Mouse (Mus musculus) gastrocnemius, adult 8-10 months (tissue): Measurements from ENCODE around the gene Tiam1. TPM values are rescaled to one million over a fixed set of nuclear protein-coding genes. Genes with fewer than 3 reads are reported as not detected.
A peak's percentile ranks its signal among the peaks of the same experiment; 100 is the strongest.

Source experiments
- DNase-seq, 2 experiments: peaks; one replicate each; pipeline ENCODE4 v3.0.0; 2022; ENCODE audit warnings: low spot score in 2 of 2
- total RNA-seq, 4 experiments: library from RNA; stranded (reverse); gene quantifications; 2 replicates each; pipeline ENCODE4 v1.2.4; 2022

The Tiam1 gene
- total RNA-seq, 4 experiments from 2014 or later = 2.9 to 14.0 (median 7.2) TPM

DNA sequence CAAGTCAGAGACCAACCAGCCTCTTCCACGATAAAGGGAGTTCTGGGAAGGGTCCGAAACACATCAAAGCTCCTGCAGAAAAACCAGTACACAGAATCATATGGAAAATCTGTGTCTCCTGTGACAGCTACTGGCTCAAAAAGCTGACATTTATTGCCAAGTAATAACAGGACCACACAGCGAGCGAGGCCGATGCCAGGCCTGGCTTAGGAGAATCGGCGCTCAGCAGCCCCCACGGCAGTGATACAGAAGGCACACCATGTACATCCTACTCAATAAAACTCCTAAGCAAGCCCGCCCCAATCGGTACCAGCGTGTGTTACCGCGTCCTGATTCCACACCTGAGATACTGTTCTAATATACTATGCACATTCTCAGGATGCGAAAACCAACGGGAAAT lies 226.2 kb downstream of the Tiam1 start:
- DNase-seq = no peak

- no peak for DNase-seq
Measured at GRCm38 (mm10) chr16:89914946-89915345, 228.6 kb downstream of the Tiam1 start.

- DNase-seq = no peak
Measured at GRCm38 (mm10) chr16:89912686-89913375, 230.7 kb downstream of the Tiam1 start.

DNA sequence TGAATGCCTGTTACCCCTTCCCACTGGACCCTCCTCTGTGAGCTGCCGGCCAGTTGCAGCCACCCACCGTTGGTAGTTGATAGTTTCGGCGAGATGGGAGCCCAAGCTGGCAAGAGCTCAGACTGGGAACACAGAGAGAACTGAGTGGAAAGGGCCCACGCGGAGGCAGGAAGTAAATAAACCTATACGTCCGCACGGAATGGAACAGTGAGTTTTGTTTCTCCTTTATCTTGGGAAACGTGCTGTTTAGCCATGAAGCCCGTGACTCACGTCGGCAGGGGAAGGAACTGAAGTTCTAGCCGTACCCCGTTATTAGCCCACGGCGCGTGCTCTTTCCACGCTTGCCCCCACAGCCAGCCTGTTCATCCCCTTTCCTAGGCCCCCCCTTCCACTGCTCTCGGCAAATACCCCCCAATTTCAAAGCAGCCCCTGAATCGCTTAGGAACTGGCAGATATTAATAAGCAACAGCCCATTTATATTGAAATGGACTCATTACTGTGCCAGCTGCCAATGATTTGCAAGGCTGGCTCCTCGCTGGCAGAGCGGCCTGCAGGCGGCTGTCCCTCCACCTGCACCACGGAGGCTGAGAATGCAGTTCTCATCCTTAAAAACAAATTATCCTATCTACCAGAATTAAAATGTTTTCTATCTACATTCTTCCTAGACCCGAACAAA lies 234.0 kb downstream of the Tiam1 start:
- no peak for DNase-seq

DNA sequence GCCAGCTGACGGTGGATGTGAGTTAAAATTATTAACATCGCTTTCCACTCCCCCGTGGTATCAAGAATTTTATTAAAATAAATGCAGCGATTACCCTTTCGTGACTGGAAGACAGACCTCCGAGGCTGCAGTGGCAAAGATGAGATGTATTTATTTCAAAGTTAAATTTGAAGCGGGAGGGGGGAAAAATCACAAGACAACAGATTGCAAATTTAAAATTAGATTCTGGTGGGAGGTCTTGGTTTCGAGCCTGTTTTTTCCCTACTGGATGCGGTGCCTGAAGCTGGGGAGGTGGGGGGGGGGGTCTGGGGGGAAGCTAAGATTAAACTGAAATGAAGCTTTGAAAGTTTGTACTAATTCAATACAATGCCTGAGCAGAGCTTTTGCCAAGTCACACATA lies 235.9 kb downstream of the Tiam1 start:
- no peak for DNase-seq

DNA sequence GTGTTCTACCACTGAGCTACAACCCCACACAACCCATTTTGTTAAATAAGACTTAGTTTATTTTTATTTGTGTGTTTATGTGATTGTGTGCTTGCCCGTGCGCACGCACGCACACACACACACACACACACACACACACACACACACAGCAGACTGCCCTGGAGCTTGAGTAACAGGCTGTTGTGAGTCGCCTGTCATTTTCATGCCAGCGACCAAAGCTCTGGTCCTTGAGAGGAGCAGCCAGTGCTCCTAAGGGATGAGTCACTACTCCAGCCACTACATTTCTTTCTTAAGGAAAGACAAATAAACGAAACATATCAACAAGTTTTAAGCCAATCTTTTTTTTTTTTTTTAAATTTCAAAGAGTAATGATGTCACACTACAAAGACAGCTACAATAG lies 236.7 kb downstream of the Tiam1 start:
- no peak for DNase-seq

DNA sequence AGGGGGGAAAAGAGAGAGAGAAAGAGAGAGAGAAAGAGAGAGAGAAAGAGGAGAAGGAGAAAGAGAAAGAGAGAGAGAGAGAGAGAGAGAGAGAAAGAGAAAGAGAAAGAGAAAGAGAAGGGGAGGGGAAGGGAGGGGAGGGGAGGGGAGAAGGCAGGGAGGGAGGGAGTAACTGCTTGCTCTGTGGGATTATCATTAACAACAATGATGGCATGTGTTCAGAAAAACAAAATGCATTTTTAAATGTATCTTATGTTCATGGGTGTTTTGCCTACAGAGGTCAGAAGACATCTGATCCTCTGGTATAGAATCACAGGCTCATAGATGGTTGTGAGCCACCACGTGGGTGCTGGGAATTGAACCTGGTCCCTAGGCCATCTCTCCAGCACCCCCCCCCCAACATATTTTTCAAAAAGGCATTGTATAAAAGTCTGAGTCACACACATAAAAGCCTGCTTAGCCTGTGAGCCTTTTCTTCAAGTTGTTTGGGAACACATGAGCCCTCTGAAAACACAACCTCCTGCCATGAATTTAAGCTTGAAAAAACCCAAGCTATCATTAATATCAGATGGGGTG lies 237.8 kb downstream of the Tiam1 start:
- DNase-seq = no peak

- DNase-seq = no peak
Measured at GRCm38 (mm10) chr16:89904121-89904520, 239.4 kb downstream of the Tiam1 start.

- no peak for DNase-seq
Measured at GRCm38 (mm10) chr16:89902578-89903304, 240.8 kb downstream of the Tiam1 start.

- DNase-seq = no peak
Measured at GRCm38 (mm10) chr16:89900681-89901080, 242.9 kb downstream of the Tiam1 start.

DNA sequence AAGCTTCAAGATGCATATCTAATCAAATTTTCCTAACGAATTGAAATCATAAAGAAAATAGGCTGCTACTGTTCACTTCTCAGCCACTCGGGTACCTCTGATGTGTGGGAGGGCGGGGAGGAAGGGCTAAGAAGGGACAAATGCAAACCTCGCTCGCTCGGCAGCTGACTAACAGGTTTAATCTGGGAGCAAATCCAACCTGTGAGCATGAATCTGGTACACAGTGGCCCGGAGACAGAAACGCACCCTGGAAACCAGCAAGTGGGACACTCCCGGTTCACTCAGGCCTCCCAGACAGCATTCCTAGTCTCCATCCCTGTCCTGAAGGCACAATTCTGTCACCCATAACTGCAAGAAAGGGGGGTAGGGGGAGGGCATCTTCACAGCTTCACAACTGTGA lies 244.4 kb downstream of the Tiam1 start:
- DNase-seq = no peak

DNA sequence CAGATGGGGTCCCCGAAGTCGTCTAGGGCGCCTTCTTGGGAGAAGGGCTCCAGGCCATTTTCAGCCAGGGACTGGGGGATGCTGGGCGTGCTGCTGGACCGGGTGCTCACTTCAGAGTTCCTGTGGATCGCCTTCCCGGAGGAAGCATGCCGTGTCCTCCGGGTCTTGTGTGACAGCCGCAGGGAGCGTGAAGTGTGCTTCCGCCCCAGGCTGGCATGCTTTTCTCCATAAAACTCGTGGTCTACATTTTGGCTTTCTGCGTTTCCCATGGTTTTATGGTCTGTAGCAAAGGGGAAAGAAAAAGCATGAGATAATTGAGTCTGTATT lies 245.3 kb downstream of the Tiam1 start:
- no peak for DNase-seq

DNA sequence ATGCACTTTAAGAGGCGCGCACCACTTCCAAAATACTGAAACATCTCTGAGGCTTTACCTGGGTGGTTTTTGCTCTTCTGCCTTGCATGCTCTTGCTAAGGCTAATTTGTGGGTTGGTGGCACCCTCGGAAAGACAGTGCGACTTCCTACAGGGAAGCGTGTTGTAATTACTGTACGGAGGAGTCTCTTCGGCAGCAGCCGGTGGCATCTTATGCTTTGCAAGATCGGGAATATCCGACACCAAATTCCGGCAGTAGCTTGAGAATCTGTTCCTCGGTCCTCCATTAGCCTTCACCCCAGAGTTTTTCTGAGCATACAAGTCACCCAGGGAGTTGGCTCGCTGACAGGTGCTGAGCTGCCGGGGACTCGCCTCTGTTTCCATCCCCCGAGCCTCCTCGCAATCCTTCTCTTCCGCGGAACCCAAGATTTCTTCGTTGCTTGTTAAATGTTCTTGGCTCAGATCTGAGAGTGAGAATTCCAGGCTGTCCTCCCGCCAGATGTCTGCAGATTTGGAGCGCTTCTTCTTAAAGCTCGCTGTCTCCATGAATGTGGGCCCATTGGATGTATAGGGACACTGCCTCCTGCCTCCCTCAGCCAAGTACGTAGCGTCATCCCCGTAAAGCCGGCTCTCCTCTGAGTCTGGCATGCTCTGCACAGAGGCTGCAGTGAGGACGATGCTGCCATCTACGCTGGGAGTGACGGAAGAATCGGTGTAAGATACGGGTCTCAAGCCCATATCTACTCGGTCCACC lies 245.8 kb downstream of the Tiam1 start:
- DNase-seq = no peak

GRCm38 (mm10) chr16:89896885-89897546 lies 246.6 kb downstream of the Tiam1 start:
- DNase-seq = peak; percentile 56 to 63

- DNase-seq = no peak
Measured at GRCm38 (mm10) chr16:89896392-89896791, 247.2 kb downstream of the Tiam1 start.

DNA sequence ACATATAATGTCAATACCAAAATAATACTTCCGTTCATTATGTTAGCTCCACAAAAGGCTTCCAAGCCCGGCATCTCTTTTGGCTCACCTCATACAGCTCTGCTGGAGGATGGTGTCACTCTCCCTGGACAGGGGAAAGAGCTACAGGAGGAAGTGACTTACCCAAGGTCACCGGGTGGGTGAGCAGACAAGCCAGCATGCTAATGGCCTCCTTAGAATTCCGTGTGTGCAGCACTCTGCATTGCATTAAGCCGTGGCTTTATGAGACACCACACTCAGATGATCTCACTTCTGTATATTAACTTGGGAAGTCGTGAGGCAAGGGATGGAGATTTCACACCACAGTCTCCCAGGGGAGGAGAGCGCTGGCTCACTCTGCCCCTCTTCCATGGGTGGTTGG lies 248.3 kb downstream of the Tiam1 start:
- no peak for DNase-seq

DNA sequence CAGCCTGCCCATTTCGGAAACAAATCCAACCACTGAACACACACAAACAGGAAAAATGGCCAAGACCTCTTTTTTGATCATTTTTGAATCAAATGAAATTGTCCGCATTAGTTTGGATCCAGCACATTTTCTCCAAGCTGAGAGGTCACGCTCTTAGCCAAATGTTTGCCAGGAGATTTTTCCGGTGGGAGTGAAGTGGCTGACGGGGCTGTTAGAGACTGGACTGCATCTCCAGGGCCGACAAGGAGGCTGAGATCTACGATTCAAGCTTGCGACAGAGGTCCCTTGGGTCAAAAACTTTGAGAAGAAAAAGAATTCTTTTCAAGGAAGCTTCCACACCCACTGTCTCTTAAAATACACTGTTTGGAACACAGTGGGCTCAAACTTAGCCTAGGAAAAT lies 248.8 kb downstream of the Tiam1 start:
- peak in 1 of 2 experiments; percentile 41 for DNase-seq

GRCm38 (mm10) chr16:89890515-89891189 lies 252.9 kb downstream of the Tiam1 start:
- no peak for DNase-seq

DNA sequence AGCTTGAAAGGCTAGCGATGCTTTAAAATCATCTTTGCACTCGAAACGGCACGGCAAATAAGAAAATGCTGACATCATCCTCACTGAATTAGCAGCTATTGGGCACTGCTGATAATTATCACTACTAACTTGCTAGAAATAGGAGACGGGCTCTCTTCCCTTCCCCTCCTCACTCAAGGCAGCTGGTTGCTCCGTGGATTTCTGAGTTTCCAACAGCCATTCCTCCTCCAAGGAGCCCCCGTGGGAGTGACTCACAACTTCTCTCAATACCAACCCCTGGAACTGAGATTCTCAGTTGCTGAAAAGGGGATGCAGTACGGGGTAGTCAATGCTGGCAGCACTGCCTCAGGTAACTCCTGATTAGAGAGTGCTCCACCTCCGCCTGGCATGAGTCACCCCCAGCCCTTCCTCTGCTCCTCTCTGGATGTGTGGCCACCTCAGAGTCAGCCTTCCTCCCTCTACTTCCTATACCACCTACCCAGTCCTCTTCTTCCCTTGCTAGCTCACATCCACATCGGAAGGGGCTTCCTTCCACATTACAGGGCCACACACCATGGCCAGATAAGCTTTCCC lies 253.6 kb downstream of the Tiam1 start:
- no peak for DNase-seq

DNA sequence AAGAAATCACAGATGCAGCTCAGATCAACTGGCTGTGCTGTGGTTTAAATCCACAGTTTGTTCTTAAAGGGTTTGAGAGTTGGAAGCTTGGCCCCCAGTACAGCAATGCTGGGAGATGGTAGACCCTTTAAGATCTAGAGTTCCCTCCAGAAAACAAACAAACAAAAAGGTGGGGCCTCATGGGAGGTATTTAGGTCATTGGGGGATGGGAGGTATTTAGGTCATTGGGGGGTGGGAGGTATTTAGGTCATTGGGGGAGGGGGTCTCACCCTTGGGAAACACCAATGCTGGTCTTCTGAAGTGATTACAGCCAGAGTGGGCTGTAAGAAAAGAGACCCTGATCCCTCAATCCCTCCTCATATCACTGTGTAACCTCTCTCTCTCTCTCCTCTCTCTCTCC lies 257.0 kb downstream of the Tiam1 start:
- no peak for DNase-seq
